Mouse (Mus musculus): ENCODE measurements around the gene Wasf1. TPM values are rescaled to one million over a fixed set of nuclear protein-coding genes. Genes with fewer than 3 reads are reported as not detected.

Wasf1 gene
- polyA plus RNA-seq, 1 experiment from 2014 or later, result 14.8 TPM

DNA sequence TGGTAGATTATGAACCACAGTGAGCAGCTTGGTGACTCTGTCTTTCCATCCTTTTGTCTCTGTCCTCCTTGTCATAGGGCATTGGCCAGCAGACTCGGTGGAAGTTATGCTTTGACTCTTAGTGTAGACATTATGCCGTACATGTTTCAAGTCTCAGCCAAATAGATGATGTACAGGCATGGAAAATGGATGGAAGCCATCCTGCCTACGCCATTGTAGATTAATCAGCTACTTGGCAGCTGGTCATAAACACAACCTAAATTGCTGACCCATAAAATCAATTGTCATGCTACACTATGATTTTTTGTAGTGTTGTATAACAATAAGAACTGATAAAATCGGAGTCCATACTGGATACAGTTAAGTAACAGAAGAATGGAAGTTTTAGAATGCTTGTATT lies 18.5 kb downstream of the Wasf1 start:
- Histone ChIP-seq H3K27ac (no peak overlapping the region), H3K27me3 (replicated peaks) (no peaks in the 10 kb centered on the region), H3K9me3 (no peaks in the 10 kb centered on the region), H3K9ac (no peak overlapping the region), H3K4me3 (replicated peaks) (no peak overlapping the region), H3K4me2 (replicated peaks) (no peak overlapping the region), H3K4me1 (replicated peaks) (no peaks in the 10 kb centered on the region), H3K36me3 (no peaks in the 10 kb centered on the region)
- WGBS, result 67% methylated on average over 4 of the region's 4 CpGs
- ATAC-seq, result no peak

GRCm38 (mm10) chr10:40906131-40906530 lies 22.9 kb downstream of the Wasf1 start:
- no peaks in the 10 kb centered on the region for H3K4me1 ChIP-seq (replicated peaks)
- H3K27me3 ChIP-seq (replicated peaks), result no peaks in the 10 kb centered on the region
- no peaks in the 10 kb centered on the region for H3K9me3 ChIP-seq
- no peaks in the 10 kb centered on the region for H3K36me3 ChIP-seq
- no peak overlapping the region for H3K4me2 ChIP-seq (replicated peaks)
- H3K27ac ChIP-seq, result no peak overlapping the region
- ATAC-seq, result no peak
- no peak overlapping the region for H3K9ac ChIP-seq
- no peak overlapping the region for H3K4me3 ChIP-seq (replicated peaks)
- WGBS, result 90% methylated on average over 1 of the region's 1 CpGs

DNA sequence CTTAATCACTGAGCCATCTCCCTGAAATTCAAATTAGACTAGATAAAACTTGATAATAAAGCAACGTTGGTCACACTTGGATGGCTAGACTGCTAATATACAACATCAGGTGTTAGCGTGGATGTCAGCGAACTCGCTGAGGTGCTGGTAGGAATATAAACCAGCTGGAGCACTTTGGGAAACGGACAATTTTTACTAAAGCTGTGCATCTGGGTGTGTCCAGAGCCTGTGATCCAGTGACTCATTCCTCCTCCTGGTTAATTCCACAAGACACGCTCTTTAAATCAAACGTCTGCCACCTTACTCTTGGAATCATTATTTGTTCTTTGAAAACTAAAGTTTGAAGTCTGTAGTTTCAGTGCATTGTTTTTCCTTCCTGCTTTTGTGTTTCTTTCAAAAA lies 23.5 kb downstream of the Wasf1 start:
- H3K4me1 ChIP-seq (replicated peaks), result no peaks in the 10 kb centered on the region
- no peaks in the 10 kb centered on the region for H3K9me3 ChIP-seq
- no peaks in the 10 kb centered on the region for H3K27me3 ChIP-seq (replicated peaks)
- no peak overlapping the region for H3K27ac ChIP-seq
- no peak overlapping the region for H3K4me3 ChIP-seq (replicated peaks)
- no peak for ATAC-seq
- no peaks in the 10 kb centered on the region for H3K36me3 ChIP-seq
- no peak overlapping the region for H3K4me2 ChIP-seq (replicated peaks)
- WGBS, result 81% methylated on average over 7 of the region's 7 CpGs
- no peak overlapping the region for H3K9ac ChIP-seq

DNA sequence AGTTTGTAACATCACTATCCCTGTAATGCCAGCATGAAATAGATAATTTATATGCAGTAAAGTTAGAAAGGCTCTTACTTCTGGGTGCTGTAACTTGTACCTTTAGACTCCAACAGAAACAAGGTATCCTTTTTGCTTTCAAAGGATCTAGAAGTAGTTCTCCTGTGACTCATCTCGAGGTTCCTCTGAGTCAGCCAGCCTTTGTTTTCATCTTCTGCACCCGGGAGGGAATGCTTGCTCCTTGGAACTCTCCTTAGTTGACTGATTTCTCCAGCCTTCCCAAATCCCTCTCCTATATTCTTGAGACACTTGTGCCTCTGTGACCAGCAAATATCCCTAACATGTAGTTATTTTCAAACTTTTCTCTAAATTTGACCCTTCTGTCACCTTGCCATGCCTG lies 25.3 kb downstream of the Wasf1 start:
- 35% methylated on average over 2 of the region's 2 CpGs for WGBS
- Histone ChIP-seq H3K27me3 (replicated peaks) (no peaks in the 10 kb centered on the region), H3K9ac (no peak overlapping the region), H3K9me3 (no peaks in the 10 kb centered on the region), H3K4me2 (replicated peaks) (no peak overlapping the region), H3K27ac (no peak overlapping the region), H3K4me1 (replicated peaks) (no peaks in the 10 kb centered on the region), H3K4me3 (replicated peaks) (no peak overlapping the region), H3K36me3 (no peaks in the 10 kb centered on the region)
- no peak for ATAC-seq

GRCm38 (mm10) chr10:40910811-40911210 lies 27.5 kb downstream of the Wasf1 start:
- no peak for ATAC-seq
- H3K4me1 ChIP-seq (replicated peaks), result no peaks in the 10 kb centered on the region
- H3K27me3 ChIP-seq (replicated peaks), result no peaks in the 10 kb centered on the region
- H3K9ac ChIP-seq, result no peak overlapping the region
- no peak overlapping the region for H3K4me2 ChIP-seq (replicated peaks)
- H3K9me3 ChIP-seq, result no peaks in the 10 kb centered on the region
- no peak overlapping the region for H3K27ac ChIP-seq
- no peak overlapping the region for H3K4me3 ChIP-seq (replicated peaks)
- 64% methylated on average over 2 of the region's 2 CpGs for WGBS
- no peaks in the 10 kb centered on the region for H3K36me3 ChIP-seq

DNA sequence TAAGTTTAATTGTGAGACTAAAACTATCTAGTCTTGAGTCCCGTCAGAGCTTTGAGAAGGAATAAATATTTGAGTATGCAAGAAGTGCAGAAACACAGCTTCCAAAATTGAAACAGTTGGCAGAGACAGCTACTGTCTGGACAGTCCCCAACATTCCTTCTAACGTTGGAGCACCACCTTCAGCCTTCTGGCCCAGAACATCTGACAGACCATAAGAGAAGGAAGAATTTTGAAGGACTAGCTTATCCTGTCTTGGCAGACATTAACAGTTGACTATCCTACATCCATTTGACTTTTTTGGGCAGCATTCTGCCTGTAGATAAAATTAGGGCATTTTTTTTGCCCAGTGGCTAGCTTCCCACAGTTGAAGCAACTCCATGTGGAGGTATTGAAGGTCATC lies 32.0 kb downstream of the Wasf1 start:
- ATAC-seq, result no peak
- no peaks in the 10 kb centered on the region for H3K27me3 ChIP-seq (replicated peaks)
- H3K4me1 ChIP-seq (replicated peaks), result no peaks in the 10 kb centered on the region
- no peak overlapping the region for H3K4me3 ChIP-seq (replicated peaks)
- no peak overlapping the region for H3K9ac ChIP-seq
- no peaks in the 10 kb centered on the region for H3K36me3 ChIP-seq
- no peak overlapping the region for H3K27ac ChIP-seq
- 69% methylated on average over 2 of the region's 2 CpGs for WGBS
- H3K9me3 ChIP-seq, result no peaks in the 10 kb centered on the region
- no peak overlapping the region for H3K4me2 ChIP-seq (replicated peaks)

DNA sequence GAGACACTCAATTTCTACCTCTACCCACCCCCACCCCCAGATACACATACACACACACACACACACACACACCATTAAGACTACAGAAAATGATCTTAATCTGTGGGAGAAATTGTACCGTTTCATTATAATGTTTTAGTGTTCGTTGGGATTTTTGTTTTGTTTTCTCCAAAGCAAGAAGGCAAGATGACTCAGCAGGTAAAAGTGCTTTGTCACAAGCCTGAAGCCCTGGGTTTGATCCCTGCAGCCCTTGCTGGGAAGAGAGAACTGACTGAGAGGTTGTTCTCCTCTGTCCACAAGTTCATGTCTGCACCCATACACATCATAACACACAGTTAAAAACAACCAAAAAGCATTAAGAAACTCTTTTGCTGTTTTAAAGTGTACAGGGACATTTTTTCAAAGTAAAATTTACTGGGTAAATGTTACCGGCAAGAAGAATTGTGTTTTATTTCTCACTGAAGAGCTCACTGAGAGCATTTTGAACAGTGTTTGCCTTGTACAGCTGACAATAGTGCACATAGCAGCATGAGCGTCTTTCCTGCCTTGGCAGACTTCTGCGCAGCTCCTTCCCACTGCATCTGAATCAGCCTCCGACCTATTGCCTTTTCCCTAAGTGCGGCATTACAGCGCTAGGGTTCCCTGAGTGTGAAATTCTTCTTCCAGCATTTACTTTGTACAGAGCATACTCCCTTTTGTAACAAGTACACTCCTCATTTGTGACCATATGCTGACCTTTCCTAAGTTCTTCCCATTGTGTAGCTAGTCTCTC lies 35.6 kb downstream of the Wasf1 start:
- H3K4me3 ChIP-seq (replicated peaks), result no peak overlapping the region
- H3K27me3 ChIP-seq (replicated peaks), result no peaks in the 10 kb centered on the region
- no peaks in the 10 kb centered on the region for H3K9me3 ChIP-seq
- no peak overlapping the region for H3K27ac ChIP-seq
- 90% methylated on average over 8 of the region's 8 CpGs for WGBS
- no peaks in the 10 kb centered on the region for H3K4me1 ChIP-seq (replicated peaks)
- no peak overlapping the region for H3K9ac ChIP-seq
- no peaks in the 10 kb centered on the region for H3K36me3 ChIP-seq
- no peak for ATAC-seq
- H3K4me2 ChIP-seq (replicated peaks), result no peak overlapping the region

GRCm38 (mm10) chr10:40919464-40919863 lies 36.2 kb downstream of the Wasf1 start:
- Histone ChIP-seq H3K27ac (no peak overlapping the region), H3K9me3 (no peaks in the 10 kb centered on the region), H3K4me3 (replicated peaks) (no peak overlapping the region), H3K4me2 (replicated peaks) (no peak overlapping the region), H3K9ac (no peak overlapping the region), H3K4me1 (replicated peaks) (no peaks in the 10 kb centered on the region), H3K36me3 (no peaks in the 10 kb centered on the region), H3K27me3 (replicated peaks) (no peaks in the 10 kb centered on the region)
- WGBS, result 87% methylated on average over 6 of the region's 6 CpGs
- no peak for ATAC-seq

- Histone ChIP-seq H3K9me3 (no peaks in the 10 kb centered on the region), H3K27ac (no peak overlapping the region), H3K36me3 (no peaks in the 10 kb centered on the region; the same call in 1 of the 2 replicates), H3K4me2 (replicated peaks) (no peak overlapping the region), H3K9ac (no peak overlapping the region), H3K4me3 (replicated peaks) (no peak overlapping the region), H3K4me1 (replicated peaks) (no peaks in the 10 kb centered on the region), H3K27me3 (replicated peaks) (no peaks in the 10 kb centered on the region)
- 94% methylated on average over 8 of the region's 8 CpGs for WGBS
- ATAC-seq, result no peak
Measured at GRCm38 (mm10) chr10:40932995-40933394, 49.7 kb downstream of the Wasf1 start.

DNA sequence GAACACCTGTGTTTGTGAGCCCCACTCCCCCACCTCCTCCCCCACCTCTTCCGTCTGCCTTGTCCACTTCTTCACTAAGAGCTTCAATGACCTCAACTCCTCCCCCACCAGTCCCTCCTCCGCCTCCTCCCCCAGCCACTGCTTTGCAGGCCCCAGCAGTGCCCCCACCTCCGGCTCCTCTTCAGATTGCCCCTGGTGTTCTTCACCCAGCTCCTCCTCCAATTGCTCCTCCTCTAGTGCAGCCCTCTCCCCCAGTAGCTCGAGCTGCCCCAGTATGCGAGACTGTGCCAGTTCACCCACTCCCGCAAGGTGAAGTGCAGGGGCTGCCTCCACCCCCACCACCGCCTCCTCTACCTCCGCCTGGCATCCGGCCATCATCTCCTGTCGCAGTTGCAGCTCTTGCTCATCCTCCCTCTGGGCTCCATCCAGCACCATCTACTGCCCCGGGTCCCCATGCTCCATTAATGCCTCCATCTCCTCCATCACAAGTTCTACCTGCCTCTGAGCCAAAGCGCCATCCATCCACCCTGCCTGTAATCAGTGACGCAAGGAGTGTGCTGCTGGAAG lies 53.0 kb downstream of the Wasf1 start:
- Histone ChIP-seq H3K4me1 (replicated peaks) (no peaks in the 10 kb centered on the region), H3K9me3 (no peaks in the 10 kb centered on the region), H3K9ac (no peak overlapping the region), H3K4me2 (replicated peaks) (no peak overlapping the region), H3K4me3 (replicated peaks) (no peak overlapping the region), H3K27ac (no peak overlapping the region), H3K27me3 (replicated peaks) (no peaks in the 10 kb centered on the region), H3K36me3 (no peaks in the 10 kb centered on the region; the same call in 1 of the 2 replicates)
- no peak for ATAC-seq
- WGBS, result 80% methylated on average over 13 of the region's 13 CpGs

GRCm38 (mm10) chr10:40937569-40937968 lies 54.3 kb downstream of the Wasf1 start:
- ATAC-seq, result no peak
- H3K4me2 ChIP-seq (replicated peaks), result no peak overlapping the region
- H3K9ac ChIP-seq, result no peak overlapping the region
- H3K9me3 ChIP-seq, result no peaks in the 10 kb centered on the region
- WGBS, result 94% methylated on average over 20 of the region's 20 CpGs
- H3K36me3 ChIP-seq, result no peaks in the 10 kb centered on the region; the same call in 1 of the 2 replicates
- no peaks in the 10 kb centered on the region for H3K4me1 ChIP-seq (replicated peaks)
- H3K27me3 ChIP-seq (replicated peaks), result no peaks in the 10 kb centered on the region
- H3K27ac ChIP-seq, result no peak overlapping the region
- H3K4me3 ChIP-seq (replicated peaks), result no peak overlapping the region

DNA sequence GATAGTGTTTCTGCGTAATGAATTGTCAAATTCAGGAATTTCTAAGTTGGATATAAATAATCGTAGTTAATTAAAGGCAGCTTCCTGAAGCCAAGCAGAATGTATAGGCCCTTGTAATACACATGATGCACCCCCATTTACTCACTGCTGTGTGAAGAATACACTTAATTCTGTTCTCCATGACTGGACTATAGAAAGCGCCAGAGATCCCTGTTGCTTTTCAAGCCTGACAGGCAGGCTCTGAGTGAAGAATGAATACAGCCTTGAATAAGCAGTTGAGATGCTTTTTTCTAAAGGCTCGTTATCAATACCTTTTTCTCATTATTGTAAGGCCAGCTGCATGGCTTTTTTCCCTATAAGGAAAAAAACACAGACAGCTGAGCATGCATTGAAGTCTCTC lies 59.4 kb downstream of the Wasf1 start:
- H3K4me3 ChIP-seq (replicated peaks), result no peak overlapping the region
- no peaks in the 10 kb centered on the region for H3K36me3 ChIP-seq
- H3K27ac ChIP-seq, result no peak overlapping the region
- no peak for ATAC-seq
- 85% methylated on average over 4 of the region's 4 CpGs for WGBS
- H3K9me3 ChIP-seq, result no peaks in the 10 kb centered on the region
- no peaks in the 10 kb centered on the region for H3K27me3 ChIP-seq (replicated peaks)
- H3K4me1 ChIP-seq (replicated peaks), result no peaks in the 10 kb centered on the region
- H3K4me2 ChIP-seq (replicated peaks), result no peak overlapping the region
- H3K9ac ChIP-seq, result no peak overlapping the region

DNA sequence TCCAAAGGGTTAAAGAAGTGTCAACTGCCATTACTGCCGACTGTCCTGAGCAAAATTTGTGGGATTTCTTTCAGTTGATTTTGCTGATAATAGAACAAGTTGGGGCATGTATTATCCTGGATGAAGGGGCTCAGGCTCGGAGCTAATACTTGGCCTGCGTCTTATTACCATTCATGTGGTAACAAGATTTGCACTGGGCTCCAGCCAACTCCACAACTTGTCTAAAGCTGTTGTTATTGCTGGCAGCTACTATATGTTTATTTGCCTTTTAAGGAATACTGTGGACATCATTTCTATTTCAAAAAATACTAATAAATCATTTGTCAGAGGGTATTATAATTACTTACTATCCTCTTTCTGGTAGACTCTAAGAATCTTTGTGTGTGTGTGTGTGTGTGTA lies 66.9 kb downstream of the Wasf1 start:
- Histone ChIP-seq H3K4me2 (replicated peaks) (no peak overlapping the region), H3K4me3 (replicated peaks) (no peak overlapping the region), H3K4me1 (replicated peaks) (no peaks in the 10 kb centered on the region), H3K9ac (no peak overlapping the region), H3K27ac (no peak overlapping the region), H3K27me3 (replicated peaks) (no peaks in the 10 kb centered on the region), H3K9me3 (no peaks in the 10 kb centered on the region), H3K36me3 (no peaks in the 10 kb centered on the region)
- 66% methylated on average over 3 of the region's 3 CpGs for WGBS
- no peak for ATAC-seq

Measured in intestine, embryonic 15.5 days (tissue).